Mouse (Mus musculus) erythroblast, embryonic 14.5 days (primary cell): Measurements from ENCODE around the gene Nefh.

ENCODE experiments used
- GATA1 ChIP-seq: IDR thresholded peaks from 2 replicates; pipeline ENCODE4 v1.6.1; 2012; ENCODE audit warnings: low read length, inconsistent platforms, mixed read lengths
- TAL1 ChIP-seq: IDR thresholded peaks from 3 replicates; pipeline ENCODE4 v1.6.1; 2012; ENCODE audit warnings: low read length, inconsistent platforms, mixed read lengths

DNA sequence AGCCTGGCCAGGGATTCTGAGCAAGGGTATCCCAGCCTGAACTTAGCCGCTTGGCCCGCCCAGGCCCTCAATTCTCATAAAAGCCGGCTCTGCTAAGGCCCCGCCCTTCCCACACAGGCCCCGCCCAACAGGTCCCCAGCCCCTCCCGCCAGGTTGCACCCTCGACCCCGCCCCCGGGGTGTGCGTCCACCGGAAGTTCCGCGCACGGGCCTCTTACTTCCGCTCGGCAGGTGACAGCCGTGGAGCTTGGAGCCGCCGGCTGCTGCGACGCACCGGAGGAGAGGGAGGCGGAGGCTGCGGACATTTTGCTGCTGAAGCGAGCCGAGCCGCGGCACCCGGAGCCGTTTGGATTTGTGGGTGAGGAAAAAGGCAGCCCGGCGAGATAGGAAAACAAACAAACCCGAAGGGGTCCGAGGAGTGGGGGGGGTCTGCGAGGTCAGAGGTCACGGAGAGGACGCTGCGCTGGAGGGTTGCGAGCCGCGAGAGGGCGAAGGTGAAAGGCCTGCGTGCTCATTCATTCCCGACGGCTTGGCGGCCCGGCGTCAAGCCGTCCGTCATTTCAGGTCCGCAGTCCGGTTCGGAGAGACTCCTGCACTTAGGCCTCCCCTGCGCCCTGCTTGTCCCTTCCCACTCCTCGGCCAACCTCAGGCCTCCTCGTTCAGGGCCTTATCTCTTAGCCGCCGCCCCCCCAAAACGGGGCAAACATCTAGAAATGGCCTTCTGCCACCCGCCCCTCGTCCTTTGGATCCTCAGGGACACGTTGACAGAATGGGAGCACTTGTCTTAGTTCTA lies 39.0 kb upstream of the Nefh start, which contains the start of gene Ap1b1:
- no peak for TF ChIP-seq TAL1
- no peak for TF ChIP-seq GATA1
